Mouse (Mus musculus) neural tube, embryonic 13.5 days (tissue): Measurements from ENCODE around the gene Pdpk1. TPM values are rescaled to one million over a fixed set of nuclear protein-coding genes. Genes with fewer than 3 reads are reported as not detected.
"Not testable (repeated sequence)": the region's sequence is repeated elsewhere in the genome, so short reads cannot be mapped to it uniquely, and the experiment has no call there.

ENCODE experiments used
- ATAC-seq: fragments of 200-750 bp; cut with Nextera tagmentation; 2 replicates; pipeline ENCODE4 v1.8.0; 2017; ENCODE audit warnings: low read depth, mild to moderate bottlenecking, moderate TSS enrichment, moderate library complexity
- H3K27ac ChIP-seq: fragments of 300-500 bp; sonication (generic); replicated peaks from 2 replicates; pipeline ENCODE4 v1.5.1; 2015; ENCODE audit warnings: moderate library complexity, mild to moderate bottlenecking, inconsistent platforms
- H3K27me3 ChIP-seq: fragments of 300-500 bp; sonication (generic); 2 replicates; pipeline ENCODE4 v1.6.1; 2015; ENCODE audit warnings: mild to moderate bottlenecking, inconsistent platforms
- H3K36me3 ChIP-seq: fragments of 300-500 bp; sonication (generic); 2 replicates; pipeline ENCODE4 v1.6.1; 2015; ENCODE audit warnings: mild to moderate bottlenecking, inconsistent platforms
- H3K4me1 ChIP-seq: fragments of 300-500 bp; sonication (generic); replicated peaks from 2 replicates; pipeline ENCODE4 v1.6.1; 2015; ENCODE audit warnings: inconsistent platforms
- H3K4me2 ChIP-seq: fragments of 300-500 bp; sonication (generic); 2 replicates; pipeline ENCODE4 v1.6.1; 2015; ENCODE audit warnings: inconsistent platforms, mild to moderate bottlenecking, moderate library complexity
- H3K4me3 ChIP-seq: fragments of 300-500 bp; sonication (generic); 2 replicates; pipeline ENCODE4 v1.5.1; 2015; ENCODE audit warnings: mild to moderate bottlenecking, inconsistent platforms
- H3K9ac ChIP-seq: fragments of 300-500 bp; sonication (generic); 2 replicates; pipeline ENCODE4 v1.6.1; 2015; ENCODE audit warnings: moderate library complexity, mild to moderate bottlenecking, inconsistent platforms
- H3K9me3 ChIP-seq: fragments of 300-500 bp; sonication (generic); 2 replicates; pipeline ENCODE4 v1.6.1; 2016; ENCODE audit warnings: inconsistent platforms
- WGBS: fragments of 180-500 bp; shearing (Covaris S2); methylation state at CpG from one replicate; pipeline ENCODE4 v1.1.7; 2015; 5-methylcytosine and 5-hydroxymethylcytosine counted together
- polyA plus RNA-seq: library from polyadenylated mRNA; unstranded; fragments of >200 nt; fragmentation: Nextera tagmentation; extraction: Ambion mirVana; gene quantifications from 2 replicates; pipeline ENCODE4 v1.2.1, GENCODE M21; 2015

The Pdpk1 gene
- polyA plus RNA-seq, 1 experiment from 2014 or later, result 54.0 TPM

DNA sequence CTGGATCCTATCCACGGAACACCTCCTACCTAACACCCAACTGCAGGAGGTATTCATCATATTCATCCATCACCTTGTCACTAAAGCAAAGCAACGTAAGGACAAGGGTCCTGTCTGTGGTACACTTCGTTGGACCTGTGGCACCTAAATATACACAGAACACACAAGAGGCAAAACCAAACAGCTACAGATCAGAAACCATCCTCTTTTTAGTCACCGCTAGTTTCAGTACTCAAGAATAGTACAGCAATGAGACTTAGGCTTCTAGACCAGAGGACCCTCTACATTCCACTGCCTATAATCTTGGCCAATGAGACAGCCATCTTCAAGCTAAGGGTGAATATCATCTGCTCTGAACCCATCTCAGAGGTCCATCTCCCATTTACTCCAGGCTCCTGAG, 52.4 kb downstream of the Pdpk1 start:
- no peaks in the 10 kb centered on the region for H3K27me3 ChIP-seq
- no peak overlapping the region for H3K4me2 ChIP-seq
- H3K36me3 ChIP-seq, result peaks cover 66% of the 10 kb centered on the region
- 97% methylated on average over 4 of the region's 4 CpGs for WGBS
- ATAC-seq, result no peak
- H3K9ac ChIP-seq, result no peak overlapping the region
- H3K4me1 ChIP-seq, result no peaks in the 10 kb centered on the region
- H3K27ac ChIP-seq, result no peak overlapping the region
- no peaks in the 10 kb centered on the region for H3K9me3 ChIP-seq
- H3K4me3 ChIP-seq, result no peak overlapping the region

DNA sequence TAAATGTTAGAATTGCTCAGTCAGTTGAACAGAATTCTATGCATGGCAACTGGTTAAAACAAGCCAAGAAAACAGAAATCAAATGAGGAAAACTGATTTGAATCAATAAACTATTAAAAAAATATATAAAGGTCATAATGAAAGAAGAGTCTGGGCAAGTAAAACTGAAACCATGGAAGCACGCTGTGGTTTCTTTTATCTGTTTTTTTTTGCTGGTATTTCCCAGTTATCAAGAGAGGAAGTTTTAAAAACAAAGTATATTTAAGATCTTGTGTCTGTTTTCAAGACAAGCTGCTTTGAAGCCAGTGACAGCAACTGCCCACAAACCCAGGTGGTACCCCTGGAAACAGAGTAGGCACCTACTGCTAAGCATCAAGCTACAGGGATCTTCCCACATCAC, 60.1 kb downstream of the Pdpk1 start:
- no peak overlapping the region for H3K4me3 ChIP-seq
- H3K4me1 ChIP-seq, result no peaks in the 10 kb centered on the region
- no peak overlapping the region for H3K27ac ChIP-seq
- H3K9me3 ChIP-seq, result no peaks in the 10 kb centered on the region
- H3K4me2 ChIP-seq, result no peak overlapping the region
- no peaks in the 10 kb centered on the region for H3K27me3 ChIP-seq
- ATAC-seq, result no peak
- H3K9ac ChIP-seq, result no peak overlapping the region
- peaks cover 85% of the 10 kb centered on the region for H3K36me3 ChIP-seq
- WGBS, result 98% methylated on average over 1 of the region's 1 CpGs

DNA sequence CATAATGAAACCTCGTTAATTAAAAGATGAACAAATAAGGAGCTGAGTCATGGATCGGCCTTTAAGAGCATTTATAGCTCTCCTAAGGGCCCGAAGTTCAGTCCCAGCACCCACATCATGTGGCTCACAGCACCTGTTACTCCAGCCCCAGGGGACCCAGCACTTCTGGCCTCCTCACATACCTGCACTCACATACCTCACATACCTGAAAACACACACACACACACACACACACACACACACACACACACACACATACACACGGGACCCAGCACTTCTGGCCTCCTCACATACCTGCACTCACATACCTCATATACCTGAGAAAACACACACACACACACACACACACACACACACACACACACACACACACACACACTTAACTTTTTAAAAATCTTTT, 64.3 kb downstream of the Pdpk1 start:
- H3K4me3 ChIP-seq, H3K4me1 ChIP-seq, H3K9me3 ChIP-seq, H3K27ac ChIP-seq, H3K9ac ChIP-seq, ATAC-seq, H3K27me3 ChIP-seq, H3K4me2 ChIP-seq: not testable (repeated sequence)
- peaks cover 77% of the 10 kb centered on the region for H3K36me3 ChIP-seq
- WGBS, result 84% methylated on average over 4 of the region's 4 CpGs

DNA sequence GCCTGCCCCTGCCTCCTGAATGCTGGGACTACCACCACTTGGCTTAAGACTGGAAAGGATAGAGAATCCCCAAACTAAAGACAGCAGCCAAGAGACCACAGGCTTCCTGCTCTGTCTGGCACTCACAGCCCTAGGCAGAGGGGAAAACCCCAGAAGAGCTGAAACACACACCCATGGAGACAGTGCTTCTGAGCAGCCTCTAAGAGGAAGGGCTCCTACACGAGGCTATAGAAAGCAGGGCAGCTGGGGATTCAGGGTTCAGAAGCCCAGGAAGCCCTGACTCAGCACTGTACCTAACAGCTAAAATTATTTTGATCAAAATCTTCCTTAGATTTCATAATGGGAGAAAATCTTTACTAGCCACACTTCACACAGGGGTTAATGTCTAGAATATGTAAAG, 66.1 kb downstream of the Pdpk1 start:
- no peak overlapping the region for H3K4me2 ChIP-seq
- peaks cover 66% of the 10 kb centered on the region for H3K36me3 ChIP-seq
- H3K9ac ChIP-seq, result no peak overlapping the region
- no peaks in the 10 kb centered on the region for H3K9me3 ChIP-seq
- no peaks in the 10 kb centered on the region for H3K4me1 ChIP-seq
- 73% methylated on average over 1 of the region's 1 CpGs for WGBS
- ATAC-seq, result no peak
- H3K27me3 ChIP-seq, result no peaks in the 10 kb centered on the region
- H3K27ac ChIP-seq, result no peak overlapping the region
- H3K4me3 ChIP-seq, result no peak overlapping the region

DNA sequence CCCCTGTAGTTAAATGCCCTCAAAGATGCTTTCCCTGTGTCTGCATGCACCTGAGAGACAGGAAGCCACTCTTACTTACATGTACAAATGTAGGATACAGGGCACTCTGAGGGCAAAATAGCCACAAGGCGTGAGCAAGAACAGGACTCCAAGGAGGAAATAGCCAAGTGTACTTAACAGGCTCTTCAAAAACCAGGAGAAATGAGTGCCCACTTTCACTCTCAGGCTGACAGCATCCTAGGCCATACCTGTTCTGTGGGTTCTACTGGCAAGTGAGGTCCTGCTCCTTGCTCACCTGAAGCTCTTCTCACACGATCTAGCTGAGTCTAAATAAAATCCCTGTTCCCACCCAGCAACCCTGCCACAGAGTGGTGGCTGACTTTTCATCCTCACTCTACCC, 73.6 kb downstream of the Pdpk1 start:
- no peak overlapping the region for H3K9ac ChIP-seq
- no peaks in the 10 kb centered on the region for H3K9me3 ChIP-seq
- 89% methylated on average over 2 of the region's 2 CpGs for WGBS
- peaks cover 6% of the 10 kb centered on the region for H3K4me1 ChIP-seq
- H3K4me3 ChIP-seq, result no peak overlapping the region
- no peak for ATAC-seq
- H3K4me2 ChIP-seq, result no peak overlapping the region
- H3K27me3 ChIP-seq, result no peaks in the 10 kb centered on the region
- H3K36me3 ChIP-seq, result peaks cover 37% of the 10 kb centered on the region
- H3K27ac ChIP-seq, result no peak overlapping the region

DNA sequence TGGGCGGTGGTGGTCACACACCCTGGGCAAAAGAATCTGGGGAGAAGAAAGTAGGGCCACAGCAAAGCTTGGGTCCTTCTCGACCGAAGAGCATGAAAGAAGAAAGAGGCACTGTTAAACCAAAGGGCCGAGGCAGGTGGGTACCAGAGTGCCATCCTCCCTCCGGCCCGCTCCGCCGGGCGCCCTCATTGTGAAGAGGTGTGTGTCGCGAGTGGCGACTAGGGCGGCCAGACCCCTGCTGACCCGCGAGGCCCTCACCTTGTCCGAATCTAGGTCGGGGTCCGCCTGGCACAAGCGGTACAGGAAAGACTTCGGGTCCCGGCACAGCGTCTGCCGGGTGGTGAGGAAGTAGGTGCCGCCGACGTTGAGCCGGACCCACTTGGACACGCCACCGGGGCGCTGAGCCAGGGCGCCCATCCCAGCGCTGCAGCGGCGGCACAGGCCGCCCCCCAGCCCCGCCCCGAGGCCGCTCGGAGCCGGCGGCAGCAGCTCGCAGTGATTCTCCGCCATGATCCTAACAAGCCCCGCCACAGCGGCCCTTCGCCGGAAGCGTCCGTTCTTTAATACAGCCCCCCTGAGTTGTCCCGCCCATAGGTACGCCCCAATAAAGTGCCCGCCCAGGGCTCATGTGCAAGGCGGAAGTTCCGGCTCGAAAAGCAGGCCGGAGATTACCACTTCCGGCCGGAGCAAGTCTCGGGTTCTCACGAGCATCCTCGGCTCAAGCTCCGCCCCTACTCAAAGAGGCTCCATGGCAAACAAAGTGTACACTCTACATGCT, 77.6 kb downstream of the Pdpk1 start, which contains the start of gene Kctd5:
TSS of gene Kctd5 (minus strand) at position 567 of the 778 bp plus-strand sequence.
- peak; percentile 97 for ATAC-seq
- H3K9ac ChIP-seq, result peak within 1 kb of the TSS; percentile 97
- H3K27ac ChIP-seq, result peak within 1 kb of the TSS; percentile 86
- H3K4me1 ChIP-seq, result peaks cover 33% of the 10 kb centered on the region
- WGBS, result under 1% methylated on average over 61 of the region's 62 CpGs
- H3K27me3 ChIP-seq, result no peaks in the 10 kb centered on the region
- no peaks in the 10 kb centered on the region for H3K9me3 ChIP-seq
- H3K4me2 ChIP-seq, result peak within 1 kb of the TSS; percentile 81
- peaks cover 15% of the 10 kb centered on the region for H3K36me3 ChIP-seq
- H3K4me3 ChIP-seq, result peak within 1 kb of the TSS; percentile 97

DNA sequence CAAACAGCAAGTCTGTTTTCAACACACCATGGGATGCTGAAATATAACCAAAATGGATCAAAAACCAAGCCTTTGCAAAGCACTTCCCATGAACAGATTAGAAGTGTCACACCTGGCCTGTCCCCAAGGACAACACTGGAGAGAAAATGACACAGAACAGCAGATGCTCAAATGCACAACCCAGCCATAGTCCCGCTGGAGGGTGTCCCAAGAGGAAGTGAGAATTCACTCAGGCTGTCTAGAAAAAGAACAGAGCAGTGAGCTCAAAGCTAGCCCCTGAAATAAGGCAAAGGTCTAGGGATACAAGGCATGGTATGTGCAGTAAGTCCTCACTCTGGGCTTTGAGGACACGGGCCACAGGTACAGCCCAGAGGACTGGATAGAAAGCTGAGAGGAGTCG, 81.2 kb downstream of the Pdpk1 start:
- Histone ChIP-seq H3K27me3 (no peaks in the 10 kb centered on the region), H3K9me3 (no peaks in the 10 kb centered on the region), H3K4me1 (peaks cover 33% of the 10 kb centered on the region), H3K4me3 (no peak overlapping the region), H3K9ac (no peak overlapping the region), H3K36me3 (no peaks in the 10 kb centered on the region; the same call in 1 of the 2 replicates), H3K27ac (no peak overlapping the region), H3K4me2 (no peak overlapping the region)
- 93% methylated on average over 3 of the region's 3 CpGs for WGBS
- ATAC-seq, result no peak

DNA sequence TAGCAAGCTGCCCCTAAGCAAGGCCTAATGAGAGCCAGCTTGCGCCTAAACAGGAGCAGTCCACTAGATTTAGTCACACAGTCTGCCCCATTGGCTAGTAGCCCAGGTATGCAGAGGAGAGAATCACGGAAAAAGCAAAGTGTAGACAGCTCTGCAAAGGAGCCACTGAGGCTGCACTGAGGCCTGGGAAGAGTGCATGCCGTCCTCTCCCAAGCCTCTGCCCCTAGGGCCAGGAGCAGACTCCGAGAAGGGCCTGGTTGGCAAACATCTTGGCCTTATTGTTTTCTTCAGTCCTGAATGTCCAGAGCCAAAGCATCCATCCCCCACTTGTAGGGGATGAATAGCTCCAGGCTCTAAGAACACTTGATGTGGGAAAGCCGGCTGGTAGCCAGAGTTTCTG, 82.5 kb downstream of the Pdpk1 start:
- H3K36me3 ChIP-seq, result no peaks in the 10 kb centered on the region; the same call in 1 of the 2 replicates
- H3K9ac ChIP-seq, result no peak overlapping the region
- H3K4me1 ChIP-seq, result peaks cover 33% of the 10 kb centered on the region
- H3K27me3 ChIP-seq, result no peaks in the 10 kb centered on the region
- H3K27ac ChIP-seq, result no peak overlapping the region
- 94% methylated on average over 5 of the region's 5 CpGs for WGBS
- H3K4me3 ChIP-seq, result no peak overlapping the region
- H3K4me2 ChIP-seq, result no peak overlapping the region
- H3K9me3 ChIP-seq, result no peaks in the 10 kb centered on the region
- ATAC-seq, result no peak

DNA sequence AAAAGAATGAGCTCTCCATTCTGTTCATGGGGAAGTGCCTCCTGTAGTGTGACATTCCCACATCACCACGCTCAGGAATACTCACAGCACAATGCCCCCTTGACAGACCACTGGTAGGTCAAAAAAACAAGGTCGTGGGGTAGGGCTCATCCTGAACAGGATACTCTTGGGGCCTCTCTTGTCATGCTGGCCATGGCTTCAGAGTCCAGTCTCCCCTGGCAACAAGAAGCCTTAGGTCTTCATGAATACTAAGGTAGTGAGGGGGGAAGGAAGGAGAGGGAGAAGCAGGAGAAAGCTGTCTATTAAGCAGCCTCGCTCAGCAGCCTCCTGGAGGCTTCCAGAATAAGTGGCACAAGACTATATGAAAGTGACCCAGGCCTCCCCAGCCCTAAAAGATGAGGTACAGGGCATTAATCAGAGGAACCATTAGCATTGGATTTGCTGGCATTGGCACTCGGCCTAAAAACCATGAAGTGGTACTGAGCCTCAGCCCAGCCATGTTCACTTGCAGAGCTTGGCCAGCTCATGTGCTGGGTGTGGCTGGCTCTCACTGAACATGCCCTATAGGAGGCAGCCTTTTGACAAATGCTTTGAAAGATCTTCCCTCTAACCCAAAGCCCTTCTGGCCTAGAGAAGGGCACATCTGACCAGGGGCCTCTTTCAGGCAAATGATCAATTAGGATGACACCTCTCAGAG, 88.1 kb downstream of the Pdpk1 start:
- ATAC-seq, result no peak
- Histone ChIP-seq H3K27me3 (no peaks in the 10 kb centered on the region), H3K9me3 (no peaks in the 10 kb centered on the region), H3K27ac (no peak overlapping the region), H3K9ac (no peak overlapping the region), H3K4me2 (no peak overlapping the region), H3K4me1 (no peaks in the 10 kb centered on the region), H3K4me3 (no peak overlapping the region), H3K36me3 (peaks cover 29% of the 10 kb centered on the region)
- 80% methylated on average over 4 of the region's 4 CpGs for WGBS

DNA sequence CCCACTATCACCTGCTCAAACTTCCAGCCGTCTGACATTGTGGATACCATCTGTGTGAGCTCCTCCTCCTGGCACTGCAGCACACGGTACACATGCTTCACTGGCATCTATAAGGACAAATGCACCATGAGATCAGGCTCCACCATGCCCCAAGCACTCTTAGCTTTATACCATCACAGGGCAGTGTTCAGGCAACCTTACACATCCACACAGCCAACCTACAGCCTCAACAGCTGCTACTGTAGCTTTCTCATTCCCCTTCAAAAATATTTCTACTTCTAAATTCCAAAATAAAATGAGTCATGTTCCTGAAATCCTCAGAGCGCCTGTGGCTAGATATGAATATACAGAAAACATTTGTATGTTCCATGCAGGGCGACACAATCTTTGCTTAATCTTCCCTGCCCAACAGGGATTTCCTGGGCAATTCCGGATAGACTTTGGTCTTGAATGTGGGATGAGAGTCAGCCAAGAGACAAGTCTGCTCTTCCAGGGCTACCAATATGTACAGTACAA, 92.9 kb downstream of the Pdpk1 start:
- H3K4me3 ChIP-seq, result no peak overlapping the region
- peaks cover 74% of the 10 kb centered on the region for H3K36me3 ChIP-seq
- no peak for ATAC-seq
- no peaks in the 10 kb centered on the region for H3K4me1 ChIP-seq
- no peak overlapping the region for H3K4me2 ChIP-seq
- no peak overlapping the region for H3K27ac ChIP-seq
- whole genome bisulfite sequencing, result 93% methylated on average over 5 of the region's 5 CpGs
- no peak overlapping the region for H3K9ac ChIP-seq
- H3K27me3 ChIP-seq, result no peaks in the 10 kb centered on the region
- H3K9me3 ChIP-seq, result no peaks in the 10 kb centered on the region

DNA sequence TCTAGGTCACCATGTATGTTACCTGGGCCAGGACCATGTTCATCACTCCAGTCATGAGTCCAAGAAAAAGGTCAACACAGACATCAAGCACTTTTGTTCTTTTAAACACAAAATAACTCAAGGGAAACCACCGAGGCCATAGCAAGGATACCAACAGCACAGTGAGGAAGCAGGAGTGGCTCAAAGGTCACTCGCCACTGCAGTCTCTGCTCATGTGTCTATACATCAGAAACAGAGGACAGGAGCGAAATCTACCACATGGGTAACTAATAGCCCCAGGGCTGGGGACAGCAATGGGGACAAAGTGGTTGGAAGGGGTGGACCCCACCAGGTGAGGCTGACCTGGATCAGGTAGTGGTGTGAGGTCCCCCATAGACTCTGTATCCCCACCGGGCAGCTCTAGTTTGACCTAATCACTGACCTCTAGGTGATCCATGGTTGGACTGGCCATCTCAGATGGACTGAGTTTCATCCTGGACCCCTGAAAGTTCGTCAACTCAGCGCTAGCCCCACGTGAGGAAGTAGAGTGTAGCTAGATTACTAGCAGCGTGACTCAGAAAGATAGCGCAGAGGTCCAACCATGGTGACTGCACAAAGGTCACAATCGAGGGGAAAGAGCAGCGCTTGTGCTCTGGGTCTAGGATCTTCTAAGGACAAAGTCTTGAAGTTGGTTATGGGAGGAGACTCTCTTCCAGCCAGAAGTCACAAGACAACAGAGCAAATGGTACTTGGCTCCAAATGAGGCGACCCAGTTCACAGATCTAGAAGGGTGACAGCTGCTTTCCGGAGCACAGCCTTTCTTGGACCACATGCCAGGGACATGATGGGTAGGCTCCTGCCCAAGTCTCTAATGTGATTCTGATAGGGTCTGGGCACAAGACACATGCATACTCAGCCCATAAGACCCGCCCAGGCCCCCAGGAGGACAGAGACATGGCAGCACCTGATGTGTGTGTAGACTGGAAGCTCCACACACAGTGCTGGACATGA, 93.8 kb downstream of the Pdpk1 start:
- Histone ChIP-seq H3K36me3 (peaks cover 83% of the 10 kb centered on the region), H3K27me3 (no peaks in the 10 kb centered on the region), H3K4me2 (no peak overlapping the region), H3K27ac (no peak overlapping the region), H3K9me3 (no peaks in the 10 kb centered on the region), H3K4me3 (no peak overlapping the region), H3K4me1 (no peaks in the 10 kb centered on the region), H3K9ac (no peak overlapping the region)
- WGBS, result 96% methylated on average over 14 of the region's 14 CpGs
- ATAC-seq, result no peak
